Mouse (Mus musculus) splenic B cell, adult 2 months (primary cell): ENCODE measurements around the gene Taf11.

Source experiments
- DNase-seq: peaks from one replicate; pipeline ENCODE4 v3.0.0-alpha.2; 2011; ENCODE audit warnings: low read depth, low spot score
- H3K27me3 ChIP-seq: 2 replicates; pipeline ENCODE4 v1.6.1; 2012; ENCODE audit warnings: mild to moderate bottlenecking, low read length, moderate library complexity, mixed read lengths; ENCODE audit not compliant: control insufficient read depth, poor library complexity, insufficient read depth, severe bottlenecking
- H3K36me3 ChIP-seq: 2 replicates; pipeline ENCODE4 v1.6.1; 2012; ENCODE audit warnings: mild to moderate bottlenecking, low read length, moderate library complexity, mixed read lengths; ENCODE audit not compliant: control insufficient read depth, poor library complexity, insufficient read depth, severe bottlenecking

The Taf11 gene

GRCm38 (mm10) chr17:27935091-27935490, 25.4 kb upstream of the Taf11 start:
- H3K36me3 ChIP-seq = no peaks in the 10 kb centered on the region
- no peaks in the 10 kb centered on the region for H3K27me3 ChIP-seq
- no peak for DNase-seq

- H3K36me3 ChIP-seq = no peaks in the 10 kb centered on the region
- H3K27me3 ChIP-seq = no peaks in the 10 kb centered on the region
- DNase-seq = no peak
These were observed 24.7 kb upstream of the Taf11 start for GRCm38 (mm10) chr17:27934136-27934910.

- Histone ChIP-seq H3K27me3 (no peaks in the 10 kb centered on the region), H3K36me3 (no peaks in the 10 kb centered on the region)
- DNase-seq = no peak
These were observed 22.2 kb upstream of the Taf11 start for GRCm38 (mm10) chr17:27931826-27932225.

GRCm38 (mm10) chr17:27930291-27930690, 20.6 kb upstream of the Taf11 start:
- DNase-seq = no peak
- Histone ChIP-seq H3K36me3 (no peaks in the 10 kb centered on the region), H3K27me3 (no peaks in the 10 kb centered on the region)

GRCm38 (mm10) chr17:27925504-27925903, 15.9 kb upstream of the Taf11 start:
- no peak for DNase-seq
- no peaks in the 10 kb centered on the region; the same call in 1 of the 2 replicates for H3K36me3 ChIP-seq
- H3K27me3 ChIP-seq = no peaks in the 10 kb centered on the region

- H3K27me3 ChIP-seq = no peaks in the 10 kb centered on the region
- H3K36me3 ChIP-seq = no peaks in the 10 kb centered on the region; the same call in 1 of the 2 replicates
- no peak for DNase-seq
These were observed 15.4 kb upstream of the Taf11 start for GRCm38 (mm10) chr17:27925054-27925453.

- H3K36me3 ChIP-seq = no peaks in the 10 kb centered on the region; the same call in 1 of the 2 replicates
- no peak for DNase-seq
- no peaks in the 10 kb centered on the region for H3K27me3 ChIP-seq
These were observed 12.6 kb upstream of the Taf11 start for GRCm38 (mm10) chr17:27922174-27922712.

GRCm38 (mm10) chr17:27920676-27921075, 11.0 kb upstream of the Taf11 start:
- no peak for DNase-seq
- Histone ChIP-seq H3K27me3 (no peaks in the 10 kb centered on the region), H3K36me3 (no peaks in the 10 kb centered on the region; the same call in 1 of the 2 replicates)

- no peaks in the 10 kb centered on the region for H3K36me3 ChIP-seq
- DNase-seq = no peak
- H3K27me3 ChIP-seq = no peaks in the 10 kb centered on the region
These were observed 6.7 kb upstream of the Taf11 start for GRCm38 (mm10) chr17:27916366-27916765.

GRCm38 (mm10) chr17:27914742-27915141, 5.1 kb upstream of the Taf11 start:
- DNase-seq = no peak
- H3K27me3 ChIP-seq = no peaks in the 10 kb centered on the region
- no peaks in the 10 kb centered on the region for H3K36me3 ChIP-seq

- H3K36me3 ChIP-seq = no peaks in the 10 kb centered on the region
- H3K27me3 ChIP-seq = no peaks in the 10 kb centered on the region
- no peak for DNase-seq
These were observed 1.7 kb upstream of the Taf11 start for GRCm38 (mm10) chr17:27911371-27911770.

- Histone ChIP-seq H3K27me3 (no peaks in the 10 kb centered on the region), H3K36me3 (no peaks in the 10 kb centered on the region)
- DNase-seq = peak; percentile 91
These were observed 589 bp downstream of the Taf11 start, which contains the start of gene Anks1 for GRCm38 (mm10) chr17:27908888-27909621. Gene Anks1 (plus strand): TSS chr17:27909306.

GRCm38 (mm10) chr17:27908206-27908887, 1.3 kb downstream of the Taf11 start:
- Histone ChIP-seq H3K27me3 (no peaks in the 10 kb centered on the region), H3K36me3 (peaks cover 2% of the 10 kb centered on the region; the same call in 1 of the 2 replicates)
- DNase-seq = peak; percentile 75

- peak; percentile 90 for DNase-seq
- no peaks in the 10 kb centered on the region for H3K27me3 ChIP-seq
These were observed 2.0 kb downstream of the Taf11 start for GRCm38 (mm10) chr17:27907512-27908205.

More at GRCm38 (mm10) chr17:27907512-27908205, 2.0 kb downstream of the Taf11 start:
- peaks cover 4% of the 10 kb centered on the region; the same call in 1 of the 2 replicates for H3K36me3 ChIP-seq
